Mouse (Mus musculus): ENCODE results near the gene Fam71e2. TPM values are rescaled to one million over a fixed set of nuclear protein-coding genes. Genes with fewer than 3 reads are reported as not detected.

Gene Fam71e2
- polyA plus RNA-seq, 1 experiment from 2014 or later = not detected

DNA sequence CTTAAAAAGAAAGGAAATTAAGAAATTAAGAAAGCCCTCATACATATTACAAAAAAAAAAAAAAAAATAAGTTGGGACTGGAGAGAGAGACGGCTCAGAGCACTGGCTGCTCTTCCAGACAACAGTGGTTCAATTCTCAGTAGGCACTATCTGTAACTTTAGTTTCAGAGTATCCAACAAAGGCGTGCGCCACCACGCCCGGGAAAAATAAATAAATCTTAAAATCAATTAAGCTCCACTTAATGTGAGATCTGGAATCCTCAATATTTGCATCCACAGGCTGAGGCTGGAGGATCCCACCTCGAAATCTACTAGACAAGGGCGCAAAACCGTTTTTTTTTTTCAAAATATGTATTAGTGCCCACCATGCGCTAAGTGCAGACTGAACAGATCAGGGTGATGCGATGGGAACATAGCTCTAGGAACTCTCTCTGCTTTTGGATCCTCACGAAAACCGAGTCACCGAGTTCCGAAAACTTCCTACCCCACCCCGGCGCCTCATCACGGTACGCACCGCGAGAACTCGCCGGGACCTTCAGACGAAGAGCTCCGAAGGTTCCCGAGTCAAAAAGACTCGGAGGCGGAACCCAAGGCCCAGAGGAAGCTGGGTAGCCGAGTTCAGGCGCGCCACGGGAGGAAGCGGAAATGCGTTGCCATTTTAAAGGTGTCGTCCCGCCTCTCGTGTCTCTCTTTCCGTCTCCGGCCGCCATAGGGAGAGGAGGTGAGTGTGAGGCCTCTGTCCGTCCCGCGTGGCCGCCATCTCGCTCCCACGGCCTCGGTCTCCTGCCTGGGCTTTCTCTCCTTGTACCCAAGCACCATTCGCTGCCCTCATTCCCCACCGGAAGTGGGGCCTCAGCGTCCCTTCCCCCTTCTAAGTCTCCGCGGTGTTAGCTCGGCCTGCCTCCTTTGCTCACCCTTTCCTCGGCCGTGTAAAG, 21.4 kb upstream of the Fam71e2 start, which contains the start of gene Rpl28:
Gene Rpl28, plus strand, starts transcription at position 597 of the 935 bp plus-strand sequence.
- Histone ChIP-seq H3K27me3 (peaks cover 24% of the 10 kb centered on the region), H3K9me3 (no peaks in the 10 kb centered on the region), H3K36me3 (replicated peaks) (peaks cover 34% of the 10 kb centered on the region), H3K4me1 (peaks cover 24% of the 10 kb centered on the region), H3K4me3 (replicated peaks) (peak within 1 kb of the TSS; percentile 86), H3K9ac (peak within 1 kb of the TSS; percentile 94), H3K4me2 (peak within 1 kb of the TSS; percentile 85), H3K27ac (peak within 1 kb of the TSS; percentile 88)
- ATAC-seq (ENCODE audit: low FRiP score) = peak; percentile 87
- WGBS = 2% methylated on average over 54 of the region's 54 CpGs

DNA sequence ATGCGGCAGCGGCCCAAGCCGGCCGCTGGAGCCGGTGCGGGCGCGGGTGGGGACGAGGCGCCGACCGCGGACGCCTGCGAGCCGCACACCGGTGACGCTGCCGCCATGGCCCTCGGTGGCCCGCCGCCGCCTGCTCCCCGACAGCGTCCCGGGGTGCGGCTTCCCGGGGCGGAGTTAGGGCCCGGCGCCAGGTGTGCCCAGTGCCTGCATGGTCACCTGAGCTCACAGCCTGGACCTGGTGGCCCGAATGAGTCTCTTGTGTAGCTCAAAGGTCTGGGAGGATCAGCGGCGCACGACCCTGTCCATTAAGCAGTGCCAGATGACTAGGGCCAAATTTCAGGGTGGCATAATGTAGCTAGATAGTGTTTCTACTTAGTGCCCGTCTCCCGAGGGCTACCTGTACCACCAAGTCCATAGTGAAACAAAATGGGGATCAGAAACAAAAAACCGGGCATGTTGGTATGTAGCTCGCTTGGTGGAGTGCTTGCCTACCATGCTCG, 18.4 kb upstream of the Fam71e2 start, which contains the start of gene Tmem238:
Gene Tmem238, minus strand, starts transcription at position 221 of the 500 bp plus-strand sequence.
- Histone ChIP-seq H3K9me3 (no peaks in the 10 kb centered on the region), H3K4me2 (peak within 1 kb of the TSS; percentile 88), H3K27me3 (peaks cover 38% of the 10 kb centered on the region), H3K9ac (peak within 1 kb of the TSS; percentile 82), H3K4me1 (peaks cover 24% of the 10 kb centered on the region), H3K4me3 (replicated peaks) (peak within 1 kb of the TSS; percentile 58), H3K36me3 (replicated peaks) (peaks cover 10% of the 10 kb centered on the region), H3K27ac (0 out of 2 replicates have a peak within 1 kb of the TSS, but pooled peaks have one; percentile 9)
- WGBS = 8% methylated on average over 40 of the region's 40 CpGs
- no peak; the same call in 1 of the 2 replicates for ATAC-seq (ENCODE audit: low FRiP score)

DNA sequence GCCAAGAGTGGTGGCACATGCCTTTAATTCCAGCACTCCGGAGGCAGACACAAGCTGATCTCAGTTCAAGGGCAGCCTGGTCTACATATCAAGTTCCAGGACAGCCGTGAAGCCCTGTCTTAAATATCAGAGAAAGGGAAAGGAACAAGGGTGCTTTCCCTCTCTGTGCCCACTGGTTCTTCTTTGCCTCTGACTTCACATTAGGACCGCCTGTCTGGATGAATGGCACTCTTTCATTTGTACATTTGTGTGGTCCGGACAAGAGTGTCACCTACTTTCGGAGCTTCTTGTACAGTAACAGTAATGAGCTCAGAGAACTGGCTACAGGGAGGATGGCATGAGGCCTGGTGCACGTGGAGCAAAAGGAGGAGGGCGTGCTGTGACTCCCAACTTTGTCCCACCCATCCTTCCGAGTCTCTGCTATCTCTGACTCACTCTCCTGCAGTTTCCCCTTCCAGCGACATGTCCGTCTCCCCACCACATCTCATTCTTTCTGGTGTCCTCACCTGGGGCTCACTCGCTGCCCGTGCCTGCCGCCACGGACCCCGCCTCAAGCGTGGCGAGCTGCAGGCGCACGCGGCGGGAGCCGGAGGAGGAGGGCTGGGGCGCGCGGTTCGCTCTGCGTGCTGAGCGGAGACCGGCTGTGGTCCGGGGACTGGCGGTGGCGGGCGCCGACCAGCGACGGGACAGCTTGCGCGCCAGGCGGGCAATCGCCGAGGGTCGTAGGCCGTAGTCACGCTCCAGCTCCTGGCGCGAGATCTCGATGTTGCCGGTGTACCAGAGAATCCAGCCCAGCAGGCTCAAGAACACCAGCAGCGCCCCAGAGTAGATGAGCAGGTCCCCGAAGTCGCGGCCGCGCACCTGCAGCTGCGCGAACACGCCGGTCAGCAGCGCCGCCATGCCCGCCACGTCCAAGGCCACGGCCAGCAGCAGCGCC, 17.7 kb upstream of the Fam71e2 start:
- H3K27me3 ChIP-seq = peaks cover 38% of the 10 kb centered on the region
- peaks cover 3% of the 10 kb centered on the region for H3K36me3 ChIP-seq (replicated peaks)
- H3K4me1 ChIP-seq = peaks cover 16% of the 10 kb centered on the region
- 0 out of 2 replicates have a peak overlapping the region, but pooled peaks have one; percentile 9 for H3K27ac ChIP-seq
- H3K4me3 ChIP-seq (replicated peaks) = peak overlapping the region; percentile 58
- peak; percentile 70 for ATAC-seq (ENCODE audit: low FRiP score)
- peak overlapping the region; percentile 88 for H3K4me2 ChIP-seq
- H3K9ac ChIP-seq = peak overlapping the region; percentile 82
- WGBS = 2% methylated on average over 59 of the region's 64 CpGs
- H3K9me3 ChIP-seq = no peaks in the 10 kb centered on the region

DNA sequence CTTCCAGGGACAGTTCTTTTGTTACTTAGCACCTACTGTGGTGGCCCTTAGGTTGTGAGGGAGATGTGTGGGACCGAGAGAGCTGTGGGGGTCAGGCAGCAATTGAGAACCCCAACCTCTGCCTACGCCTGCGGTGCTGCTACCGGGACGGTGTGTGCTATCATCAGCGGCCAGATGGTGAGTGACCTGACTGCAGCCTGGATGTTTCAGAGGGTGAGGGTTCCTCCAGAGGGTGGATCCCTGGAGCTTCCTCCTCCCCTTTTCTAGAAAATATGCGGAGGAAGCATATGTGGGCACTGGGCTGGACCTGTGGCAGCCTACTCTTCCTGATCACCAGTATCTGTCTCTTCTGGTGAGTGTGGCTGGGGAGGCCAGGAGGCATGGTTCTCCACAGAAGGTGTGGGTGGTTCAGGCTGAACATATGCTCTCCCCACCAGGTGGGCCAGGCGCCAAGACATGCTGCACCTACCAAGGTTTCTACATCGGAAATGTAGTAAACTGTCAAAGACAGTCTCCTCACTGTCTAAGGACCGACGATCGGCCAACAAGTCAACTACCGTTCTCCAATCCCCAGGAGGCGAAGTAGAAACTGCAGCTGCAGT, 12.7 kb upstream of the Fam71e2 start:
- H3K27me3 ChIP-seq = peaks cover 64% of the 10 kb centered on the region
- WGBS = 92% methylated on average over 14 of the region's 14 CpGs

DNA sequence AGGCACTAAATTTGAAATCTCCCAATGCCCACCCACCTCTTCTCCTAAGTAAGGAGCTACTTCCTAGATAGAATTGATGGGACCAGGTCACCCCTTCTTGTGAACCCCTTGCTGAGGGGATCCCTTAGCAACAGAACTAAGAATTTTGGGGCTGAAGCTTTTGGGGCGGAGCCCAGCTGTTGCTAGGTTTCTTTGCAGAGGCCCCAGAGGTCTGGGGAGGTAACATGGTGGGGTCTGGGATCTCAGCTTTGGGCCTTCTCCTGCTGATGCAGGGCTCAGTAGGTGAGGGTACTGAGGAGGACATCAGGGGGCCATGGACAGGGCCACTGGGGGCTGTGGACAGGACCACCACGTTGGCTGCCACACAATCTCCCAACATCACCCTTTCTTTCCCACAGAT, 11.7 kb upstream of the Fam71e2 start, which contains the start of the genes Il11 and Tmem190:
Gene Il11, minus strand, starts transcription at position 101 of the 400 bp plus-strand sequence.
Gene Tmem190, plus strand, starts transcription at position 179 of the 400 bp plus-strand sequence.
- Histone ChIP-seq H3K4me3 (replicated peaks) (no peak within 1 kb of the TSS), H3K27me3 (peaks cover 68% of the 10 kb centered on the region), H3K36me3 (replicated peaks) (no peaks in the 10 kb centered on the region), H3K9me3 (no peaks in the 10 kb centered on the region), H3K9ac (no peak within 1 kb of the TSS), H3K27ac (no peak within 1 kb of the TSS), H3K4me1 (peaks cover 2% of the 10 kb centered on the region), H3K4me2 (no peak within 1 kb of the TSS)
- 80% methylated on average over 2 of the region's 2 CpGs for WGBS
- ATAC-seq (ENCODE audit: low FRiP score) = no peak

More for the DNA sequence above, 12.7 kb upstream of the Fam71e2 start:
- no peak overlapping the region for H3K9ac ChIP-seq
- no peak overlapping the region for H3K4me3 ChIP-seq (replicated peaks)
- no peak for ATAC-seq (ENCODE audit: low FRiP score)
- H3K4me1 ChIP-seq = peaks cover 6% of the 10 kb centered on the region; the same call in 1 of the 2 replicates
- H3K27ac ChIP-seq = no peak overlapping the region
- H3K4me2 ChIP-seq = no peak overlapping the region
- no peaks in the 10 kb centered on the region for H3K36me3 ChIP-seq (replicated peaks)
- H3K9me3 ChIP-seq = no peaks in the 10 kb centered on the region

DNA sequence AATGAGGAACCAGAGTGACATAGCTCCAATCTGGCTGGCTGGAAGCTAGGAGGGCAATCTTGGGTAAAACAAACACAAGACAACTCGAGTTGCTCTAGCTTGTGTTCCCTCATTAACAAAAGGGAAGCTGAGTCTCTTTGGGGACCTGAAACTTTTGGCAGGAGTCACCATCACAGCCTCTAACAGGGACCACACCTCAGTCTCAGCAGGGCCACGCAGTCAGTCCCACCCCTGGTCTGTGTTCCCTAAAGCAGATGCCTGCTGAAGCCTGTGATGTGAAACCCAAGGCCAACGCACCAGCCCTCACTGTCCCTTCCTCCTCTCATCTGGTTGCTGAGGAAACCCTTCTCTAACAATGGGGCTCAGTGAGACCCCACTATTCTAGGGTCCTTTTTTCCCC, 11.0 kb upstream of the Fam71e2 start:
- peaks cover 68% of the 10 kb centered on the region for H3K27me3 ChIP-seq

DNA sequence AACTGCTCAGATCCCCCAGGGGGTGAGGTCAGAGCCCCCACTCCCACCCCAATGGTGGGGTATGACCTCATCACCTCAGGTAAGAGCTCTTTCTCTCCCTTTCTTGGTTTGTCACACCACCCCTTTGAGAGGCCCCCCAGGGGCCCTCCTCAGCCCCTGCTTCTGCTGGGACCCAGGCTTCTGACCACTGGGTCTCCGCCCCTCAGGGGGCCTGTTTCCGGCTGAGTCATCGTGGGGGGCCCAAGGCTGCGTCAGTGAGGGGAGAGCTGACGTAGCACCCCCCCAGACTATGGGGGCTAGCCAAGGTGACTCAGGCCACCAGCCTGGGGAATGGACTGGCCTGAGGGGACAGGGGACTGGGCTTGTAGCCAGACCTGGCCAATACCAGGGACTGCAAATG, 8.8 kb upstream of the Fam71e2 start:
- Histone ChIP-seq H3K4me1 (peaks cover 12% of the 10 kb centered on the region), H3K27me3 (peaks cover 81% of the 10 kb centered on the region), H3K4me2 (no peak overlapping the region), H3K36me3 (replicated peaks) (no peaks in the 10 kb centered on the region), H3K9me3 (no peaks in the 10 kb centered on the region), H3K27ac (no peak overlapping the region), H3K4me3 (replicated peaks) (no peak overlapping the region), H3K9ac (no peak overlapping the region)
- WGBS = 44% methylated on average over 5 of the region's 5 CpGs
- no peak for ATAC-seq (ENCODE audit: low FRiP score)

More for the DNA sequence above, 11.0 kb upstream of the Fam71e2 start:
- H3K27ac ChIP-seq = no peak overlapping the region
- ATAC-seq (ENCODE audit: low FRiP score) = no peak
- H3K36me3 ChIP-seq (replicated peaks) = no peaks in the 10 kb centered on the region
- no peak overlapping the region for H3K9ac ChIP-seq
- no peak overlapping the region for H3K4me2 ChIP-seq
- 50% methylated on average over 3 of the region's 3 CpGs for WGBS
- H3K9me3 ChIP-seq = no peaks in the 10 kb centered on the region
- H3K4me3 ChIP-seq (replicated peaks) = no peak overlapping the region
- H3K4me1 ChIP-seq = peaks cover 8% of the 10 kb centered on the region

DNA sequence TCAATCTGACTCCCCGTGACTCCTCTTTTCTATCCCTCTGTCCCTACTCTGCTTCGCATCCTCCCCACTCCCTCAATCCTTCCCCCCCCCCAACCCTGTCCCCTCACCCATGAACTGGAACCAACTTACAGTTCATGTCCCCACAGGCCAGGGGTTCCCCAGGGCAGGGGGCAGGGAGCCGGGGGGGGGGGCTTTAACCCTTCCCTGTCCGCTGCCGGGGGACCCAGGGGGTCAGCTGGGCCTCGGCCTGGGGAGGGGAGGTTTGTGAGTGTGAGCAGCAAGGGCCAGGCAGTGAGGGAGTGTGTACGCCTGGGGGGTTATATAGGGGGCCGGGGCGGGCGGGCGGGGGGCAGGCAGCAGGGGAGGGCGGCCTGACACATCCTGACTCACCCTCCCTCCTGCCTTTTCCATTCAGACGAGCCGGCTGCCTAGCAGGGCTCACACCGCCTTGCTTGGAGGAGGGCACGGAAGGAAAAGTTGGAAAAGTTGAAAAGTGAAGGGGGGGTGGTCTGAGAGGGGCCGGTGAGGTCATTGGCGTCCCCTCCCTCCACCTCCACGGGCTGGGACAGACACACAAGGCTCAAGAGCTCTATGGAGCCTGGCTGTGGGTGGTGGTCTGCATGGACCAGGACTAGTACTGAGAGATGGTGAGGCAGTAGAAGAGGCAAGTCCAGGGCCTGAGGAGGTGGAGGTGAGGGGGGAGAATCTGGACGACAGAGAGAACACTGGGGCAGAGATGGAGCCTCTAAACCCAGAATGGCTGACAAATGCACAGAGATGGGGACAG, 6.9 kb upstream of the Fam71e2 start:
- peak overlapping the region; percentile 7; the same call in 1 of the 2 replicates for H3K9ac ChIP-seq

DNA sequence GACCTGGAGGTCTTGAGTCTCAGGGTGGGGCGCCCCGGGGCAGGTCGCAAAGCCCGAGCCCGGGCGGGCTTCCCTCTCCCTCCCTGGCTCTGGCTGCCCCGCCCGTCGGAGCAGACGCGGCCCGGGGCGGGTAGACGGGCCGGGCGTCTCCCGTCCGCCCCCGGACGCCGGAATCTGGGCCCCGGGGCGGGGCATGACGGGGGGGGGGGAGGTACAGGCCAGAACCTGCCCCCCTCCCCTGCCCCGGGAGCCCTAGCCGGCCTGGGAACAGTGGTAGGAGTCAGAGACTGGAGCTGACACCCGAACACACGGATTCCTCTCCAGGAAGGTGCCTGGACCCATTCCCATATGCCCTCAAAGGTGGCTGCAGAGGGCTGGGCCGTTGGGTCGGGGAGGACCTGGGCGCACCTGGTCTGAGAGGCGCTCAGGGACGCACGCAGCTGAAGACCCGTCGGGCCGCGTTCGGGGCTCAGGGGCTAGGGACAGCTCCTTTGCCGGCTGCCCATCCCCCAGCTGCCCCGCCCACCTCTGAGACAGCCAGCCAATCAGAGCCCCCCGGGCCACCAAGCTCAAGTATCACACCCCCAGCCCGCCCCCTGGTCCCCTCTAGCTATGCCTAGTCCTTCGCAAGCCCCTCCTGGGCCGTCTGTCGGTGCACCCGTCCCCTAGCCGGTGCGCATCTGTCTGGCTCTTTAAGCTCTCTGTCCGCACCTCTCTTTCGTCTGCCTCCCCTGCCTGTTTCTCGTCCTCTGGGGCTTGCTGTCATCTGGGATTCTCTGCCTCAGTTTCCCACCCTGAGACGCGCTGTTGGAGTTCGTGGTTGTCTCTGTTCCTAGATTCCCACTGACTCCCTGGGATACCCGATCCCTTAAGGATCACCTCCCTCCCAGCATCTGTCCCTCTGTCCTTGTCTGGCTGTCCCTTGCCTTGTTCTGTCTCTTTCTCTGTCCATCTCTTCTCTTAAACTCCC, 6.0 kb upstream of the Fam71e2 start:
- H3K27me3 ChIP-seq = peaks cover 74% of the 10 kb centered on the region
- H3K9ac ChIP-seq = peak overlapping the region; percentile 42
- H3K9me3 ChIP-seq = no peaks in the 10 kb centered on the region
- H3K4me2 ChIP-seq = peak overlapping the region; percentile 50
- H3K4me3 ChIP-seq (replicated peaks) = peak overlapping the region; percentile 34
- peak; percentile 87 for ATAC-seq (ENCODE audit: low FRiP score)
- 2% methylated on average over 42 of the region's 56 CpGs for WGBS
- no peak overlapping the region for H3K27ac ChIP-seq
- peaks cover 12% of the 10 kb centered on the region for H3K4me1 ChIP-seq
- H3K36me3 ChIP-seq (replicated peaks) = no peaks in the 10 kb centered on the region

More for the DNA sequence above, 6.9 kb upstream of the Fam71e2 start:
- 3% methylated on average over 19 of the region's 20 CpGs for WGBS
- H3K27ac ChIP-seq = no peak overlapping the region
- 0 out of 2 replicates have a peak overlapping the region, but pooled peaks have one; percentile 34 for H3K4me3 ChIP-seq (replicated peaks)
- H3K4me1 ChIP-seq = peaks cover 12% of the 10 kb centered on the region
- H3K36me3 ChIP-seq (replicated peaks) = no peaks in the 10 kb centered on the region
- peaks cover 81% of the 10 kb centered on the region for H3K27me3 ChIP-seq
- ATAC-seq (ENCODE audit: low FRiP score) = no peak
- H3K4me2 ChIP-seq = peak overlapping the region; percentile 50; the same call in 1 of the 2 replicates
- no peaks in the 10 kb centered on the region for H3K9me3 ChIP-seq

DNA sequence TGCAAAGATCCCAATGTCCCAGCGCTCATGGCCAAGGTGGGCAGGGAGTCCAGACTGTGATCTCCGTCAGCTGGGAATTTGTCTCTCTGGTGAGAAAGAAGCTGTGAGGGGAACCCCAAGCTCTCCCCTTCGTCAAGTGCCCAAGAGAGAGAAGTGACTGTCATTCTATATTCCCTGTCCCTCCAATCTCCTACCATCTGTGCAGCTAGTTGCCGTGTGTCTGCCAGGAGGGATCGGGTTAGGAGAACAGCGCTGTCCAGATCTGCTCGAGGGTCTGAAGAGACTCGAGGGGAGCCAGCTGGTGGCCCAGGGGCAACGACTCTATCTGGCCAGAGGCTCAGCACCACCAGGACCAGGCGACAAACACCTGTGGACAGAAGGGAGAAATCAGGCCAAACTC, 5.0 kb upstream of the Fam71e2 start:
- no peak overlapping the region for H3K27ac ChIP-seq
- peaks cover 12% of the 10 kb centered on the region for H3K4me1 ChIP-seq
- no peak overlapping the region for H3K9ac ChIP-seq
- H3K27me3 ChIP-seq = peaks cover 68% of the 10 kb centered on the region
- no peaks in the 10 kb centered on the region for H3K9me3 ChIP-seq
- no peak for ATAC-seq (ENCODE audit: low FRiP score)
- H3K4me3 ChIP-seq (replicated peaks) = no peak overlapping the region
- H3K4me2 ChIP-seq = no peak overlapping the region
- no peaks in the 10 kb centered on the region for H3K36me3 ChIP-seq (replicated peaks)
- 54% methylated on average over 10 of the region's 10 CpGs for WGBS
